Mouse (Mus musculus) liver, postnatal 0 days (tissue): ENCODE results near the gene Tmem33. TPM values are rescaled to one million over a fixed set of nuclear protein-coding genes. Genes with fewer than 3 reads are reported as not detected.

Source experiments
- ATAC-seq: fragments of 200-750 bp; cut with Nextera tagmentation; 2 replicates; pipeline ENCODE4 v1.8.0; 2017; ENCODE audit warnings: mild to moderate bottlenecking, moderate library complexity
- DNase-seq: peaks from one replicate; pipeline ENCODE4 v3.0.0-alpha.2; 2016
- H3K27ac ChIP-seq: fragments of 300-500 bp; sonication (generic); 2 replicates; pipeline ENCODE4 v1.5.1; 2014; ENCODE audit warnings: antibody characterized with exemption, moderate library complexity, mild to moderate bottlenecking, low read depth
- H3K27me3 ChIP-seq: fragments of 300-500 bp; sonication (generic); 2 replicates; pipeline ENCODE4 v1.6.1; 2014; ENCODE audit warnings: low read length, control low read depth, mixed read lengths; ENCODE audit not compliant: insufficient read depth
- H3K36me3 ChIP-seq: fragments of 300-500 bp; sonication (generic); replicated peaks from 2 replicates; pipeline ENCODE4 v1.6.1; 2014; ENCODE audit warnings: mild to moderate bottlenecking, control low read depth, low read length, moderate library complexity, mixed read lengths; ENCODE audit not compliant: insufficient read depth
- H3K4me1 ChIP-seq: fragments of 300-500 bp; sonication (generic); 2 replicates; pipeline ENCODE4 v1.6.1; 2014; ENCODE audit warnings: antibody characterized with exemption, mild to moderate bottlenecking, control low read depth; ENCODE audit not compliant: insufficient read depth
- H3K4me2 ChIP-seq: fragments of 300-500 bp; sonication (generic); 2 replicates; pipeline ENCODE4 v1.6.1; 2014; ENCODE audit warnings: low read depth, mild to moderate bottlenecking, low read length, moderate library complexity, mixed read lengths
- H3K4me3 ChIP-seq: fragments of 300-500 bp; sonication (generic); 2 replicates; pipeline ENCODE4 v1.5.1; 2014; ENCODE audit warnings: low read depth, low read length
- H3K9ac ChIP-seq: fragments of 300-500 bp; sonication (generic); replicated peaks from 2 replicates; pipeline ENCODE4 v1.6.1; 2014; ENCODE audit warnings: mild to moderate bottlenecking, moderate library complexity
- H3K9me3 ChIP-seq: fragments of 300-500 bp; sonication (generic); 2 replicates; pipeline ENCODE4 v1.6.1; 2016; ENCODE audit warnings: mild to moderate bottlenecking, control low read depth, low read length, mixed read lengths
- CTCF ChIP-seq: sonication (generic); IDR thresholded peaks from 2 replicates; pipeline ENCODE4 v1.5.1; 2016; ENCODE audit warnings: antibody characterized with exemption, low read depth
- EP300 ChIP-seq: IDR thresholded peaks from 2 replicates; pipeline ENCODE4 v1.6.1; 2016; ENCODE audit warnings: antibody characterized with exemption, low read depth, mild to moderate bottlenecking
- WGBS: fragments of 180-500 bp; shearing (Covaris S2); extraction: QIAGEN DNeasy Blood & Tissue Kit; methylation state at CpG from one replicate; pipeline ENCODE4 v1.1.7; 2014; ENCODE audit not compliant: insufficient replicate concordance; 5-methylcytosine and 5-hydroxymethylcytosine counted together
- polyA plus RNA-seq: library from polyadenylated mRNA; unstranded; fragments of >200 nt; fragmentation: Nextera tagmentation; extraction: Ambion mirVana; gene quantifications from 2 replicates; pipeline ENCODE4 v1.2.1, GENCODE M21; 2015

The Tmem33 gene
- polyA plus RNA-seq, 1 experiment from 2014 or later: 86.4 TPM

DNA sequence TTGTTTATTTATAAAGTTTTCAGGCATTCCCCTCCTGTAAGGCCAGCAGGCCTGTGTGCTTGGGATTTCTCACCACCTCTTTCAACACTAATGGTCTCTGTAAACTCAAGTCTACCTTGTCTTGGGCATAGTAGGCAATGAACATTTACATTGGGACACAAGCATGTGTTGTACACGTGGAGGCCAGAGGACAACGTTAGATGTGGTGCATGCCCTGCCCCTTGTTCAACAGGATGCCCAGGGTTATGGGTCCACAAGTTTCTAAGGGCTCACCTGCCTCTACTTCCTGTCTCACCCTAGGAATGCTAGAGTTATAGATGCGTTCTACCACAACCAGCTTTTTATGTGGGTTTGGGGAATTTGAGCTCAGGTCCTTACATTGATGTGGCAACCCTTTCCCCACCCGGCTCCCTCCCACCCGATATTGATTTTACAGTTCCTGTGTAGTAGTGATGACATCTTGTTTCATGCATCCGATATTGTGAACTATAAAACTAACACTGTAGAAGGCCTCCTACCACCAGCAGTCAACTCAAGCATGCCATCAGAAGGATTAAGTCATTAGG, 39.6 kb downstream of the Tmem33 start:
- H3K27ac ChIP-seq: peak overlapping the region; percentile 80
- no peak overlapping the region for H3K4me2 ChIP-seq
- H3K9me3 ChIP-seq: no peaks in the 10 kb centered on the region
- WGBS: 68% methylated on average over 6 of the region's 6 CpGs
- H3K36me3 ChIP-seq: peaks cover 4% of the 10 kb centered on the region; the same call in 1 of the 2 replicates
- no peaks in the 10 kb centered on the region for H3K27me3 ChIP-seq
- H3K4me1 ChIP-seq: peaks cover 19% of the 10 kb centered on the region
- no peak for TF ChIP-seq EP300
- TF ChIP-seq CTCF: no peak
- no peak overlapping the region for H3K4me3 ChIP-seq
- no peak overlapping the region for H3K9ac ChIP-seq
- no peak for DNase-seq
- peak; percentile 64; the same call in 1 of the 2 replicates for ATAC-seq

GRCm38 (mm10) chr5:67300926-67301597, 40.7 kb downstream of the Tmem33 start:
- ATAC-seq (0 out of 2 replicates have a peak, but pooled peaks have one; percentile 27), DNase-seq (no peak)
- no peak overlapping the region for H3K4me3 ChIP-seq
- peaks cover 18% of the 10 kb centered on the region for H3K4me1 ChIP-seq
- 78% methylated on average over 8 of the region's 8 CpGs for WGBS
- no peaks in the 10 kb centered on the region for H3K27me3 ChIP-seq
- H3K36me3 ChIP-seq: no peaks in the 10 kb centered on the region
- TF ChIP-seq CTCF (no peak), EP300 (no peak)
- H3K4me2 ChIP-seq: no peak overlapping the region
- H3K27ac ChIP-seq: peak overlapping the region; percentile 80
- no peaks in the 10 kb centered on the region for H3K9me3 ChIP-seq
- H3K9ac ChIP-seq: no peak overlapping the region

- H3K27ac ChIP-seq: no peak overlapping the region
- DNase-seq (no peak), ATAC-seq (no peak)
- H3K27me3 ChIP-seq: no peaks in the 10 kb centered on the region
- H3K4me2 ChIP-seq: no peak overlapping the region
- no peak overlapping the region for H3K9ac ChIP-seq
- TF ChIP-seq EP300 (no peak), CTCF (no peak)
- WGBS: 50% methylated on average over 5 of the region's 8 CpGs
- no peaks in the 10 kb centered on the region for H3K9me3 ChIP-seq
- peaks cover 18% of the 10 kb centered on the region for H3K4me1 ChIP-seq
- no peaks in the 10 kb centered on the region for H3K36me3 ChIP-seq
- no peak overlapping the region for H3K4me3 ChIP-seq
Measured at GRCm38 (mm10) chr5:67301722-67302331, 41.5 kb downstream of the Tmem33 start.

GRCm38 (mm10) chr5:67303816-67304215, 43.5 kb downstream of the Tmem33 start:
- H3K36me3 ChIP-seq: no peaks in the 10 kb centered on the region
- H3K27me3 ChIP-seq: no peaks in the 10 kb centered on the region
- H3K4me1 ChIP-seq: peaks cover 21% of the 10 kb centered on the region
- WGBS: 62% methylated on average over 1 of the region's 1 CpGs
- no peak overlapping the region for H3K27ac ChIP-seq
- H3K4me2 ChIP-seq: no peak overlapping the region
- no peak overlapping the region for H3K9ac ChIP-seq
- no peak for DNase-seq
- H3K9me3 ChIP-seq: no peaks in the 10 kb centered on the region
- no peak for ATAC-seq
- H3K4me3 ChIP-seq: no peak overlapping the region
- TF ChIP-seq EP300 (no peak), CTCF (no peak)

DNA sequence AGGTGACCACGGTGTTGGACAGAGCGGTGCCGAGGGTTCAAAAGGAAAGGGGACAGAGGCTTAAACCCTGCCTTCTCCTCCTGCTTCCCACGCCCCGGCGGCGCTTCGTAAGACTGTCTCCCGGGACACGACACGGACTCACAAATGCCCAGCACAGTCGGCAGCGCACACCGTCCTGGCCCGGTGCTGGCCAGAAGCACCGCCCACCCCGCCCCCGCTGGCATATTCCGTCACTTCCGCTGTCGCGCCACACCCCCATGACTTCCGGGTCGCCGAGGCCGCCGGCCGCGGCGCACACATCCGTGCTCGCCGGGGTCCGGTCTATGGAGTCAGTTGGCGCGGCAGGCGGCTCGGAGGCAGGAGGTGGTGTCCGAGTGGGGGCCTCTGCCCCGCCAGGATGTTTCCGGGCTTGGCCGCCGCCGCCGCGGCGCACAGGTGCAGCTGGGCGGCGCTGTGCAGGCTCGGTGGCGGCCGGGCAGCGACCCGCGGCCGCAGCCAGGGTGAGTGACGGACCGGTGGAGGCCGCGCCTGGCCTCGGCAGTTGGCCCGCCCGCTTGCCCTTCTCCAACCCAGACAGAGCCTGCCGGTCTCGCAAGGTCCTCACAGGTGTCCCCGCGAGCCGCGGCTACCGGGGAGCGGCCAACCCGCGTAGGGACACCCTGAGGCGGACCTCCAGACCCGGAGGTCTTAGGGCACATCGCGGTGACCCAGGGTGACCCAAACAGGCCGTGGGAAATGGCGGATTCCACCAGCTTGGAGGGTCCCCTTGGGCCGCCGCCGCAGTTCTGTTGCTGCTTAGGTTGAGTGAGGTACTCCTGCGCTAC, 46.5 kb downstream of the Tmem33 start, which contains the start of gene Slc30a9:
Gene Slc30a9, plus strand, starts transcription at position 258 of the 824 bp plus-strand sequence.
- Histone ChIP-seq H3K4me3 (peak within 1 kb of the TSS; percentile 93), H3K4me2 (peak within 1 kb of the TSS; percentile 82), H3K27me3 (no peaks in the 10 kb centered on the region), H3K9me3 (no peaks in the 10 kb centered on the region), H3K9ac (peak within 1 kb of the TSS; percentile 96), H3K27ac (peak within 1 kb of the TSS; percentile 94), H3K4me1 (peaks cover 14% of the 10 kb centered on the region), H3K36me3 (peaks cover 12% of the 10 kb centered on the region)
- peak; percentile 96 for DNase-seq
- TF ChIP-seq EP300: no peak
- TF ChIP-seq CTCF: peak; percentile 18; the same call in 1 of the 2 replicates
- under 1% methylated on average over 82 of the region's 83 CpGs for WGBS
- ATAC-seq: peak; percentile 98
